Mouse (Mus musculus): ENCODE measurements at regions not wholly inside any gene's neighbourhood (a gene's known extent, or its start where the extent isn't known, plus 50 kb on each side); places are given as distances from the start of the nearest gene placed in this dataset.

DNA sequence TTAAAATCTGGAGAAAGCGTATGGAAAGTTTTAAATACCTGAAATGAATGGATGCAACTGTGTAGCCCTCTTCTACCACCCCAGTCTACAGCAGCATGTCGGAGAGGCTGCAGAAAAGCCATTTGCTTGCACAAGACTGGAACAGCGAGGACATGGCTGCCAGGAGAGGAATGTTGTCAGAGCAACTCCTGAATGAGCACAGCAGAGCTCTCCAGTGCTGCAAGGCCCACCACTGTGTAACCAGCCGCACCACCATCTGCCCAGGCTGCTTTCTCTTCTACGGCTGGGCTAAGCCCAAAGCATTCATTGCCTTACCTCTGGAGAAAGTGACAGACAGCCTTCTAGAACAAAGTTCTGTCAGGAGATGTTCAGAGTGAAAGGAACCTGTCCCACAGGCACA lies 65.3 kb upstream of the Gm11238 start:
- peak; percentile 1 for DNase-seq (ENCODE audit: low spot score in 2 of 2)

DNA sequence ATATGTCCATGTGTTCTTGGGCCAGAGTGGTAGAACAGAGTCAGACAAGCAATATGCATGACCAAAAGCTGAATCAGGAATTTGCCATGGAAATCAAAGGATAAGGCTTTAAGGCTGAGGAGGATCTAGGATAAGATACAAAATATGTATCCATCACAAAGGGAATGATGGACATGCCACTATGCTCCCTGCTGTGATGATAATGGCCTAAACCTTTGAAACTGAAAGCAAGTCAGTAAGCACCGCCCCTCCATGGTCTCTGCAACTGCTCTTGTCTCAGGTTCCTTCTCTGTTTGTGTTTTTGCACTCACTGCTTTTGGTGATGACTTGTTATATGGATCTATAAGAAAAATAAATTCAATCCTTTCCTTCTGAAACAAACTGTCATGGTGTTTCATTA lies 76.1 kb upstream of the Gm11238 start:
- no peak for DNase-seq (ENCODE audit: low spot score in 2 of 2)

DNA sequence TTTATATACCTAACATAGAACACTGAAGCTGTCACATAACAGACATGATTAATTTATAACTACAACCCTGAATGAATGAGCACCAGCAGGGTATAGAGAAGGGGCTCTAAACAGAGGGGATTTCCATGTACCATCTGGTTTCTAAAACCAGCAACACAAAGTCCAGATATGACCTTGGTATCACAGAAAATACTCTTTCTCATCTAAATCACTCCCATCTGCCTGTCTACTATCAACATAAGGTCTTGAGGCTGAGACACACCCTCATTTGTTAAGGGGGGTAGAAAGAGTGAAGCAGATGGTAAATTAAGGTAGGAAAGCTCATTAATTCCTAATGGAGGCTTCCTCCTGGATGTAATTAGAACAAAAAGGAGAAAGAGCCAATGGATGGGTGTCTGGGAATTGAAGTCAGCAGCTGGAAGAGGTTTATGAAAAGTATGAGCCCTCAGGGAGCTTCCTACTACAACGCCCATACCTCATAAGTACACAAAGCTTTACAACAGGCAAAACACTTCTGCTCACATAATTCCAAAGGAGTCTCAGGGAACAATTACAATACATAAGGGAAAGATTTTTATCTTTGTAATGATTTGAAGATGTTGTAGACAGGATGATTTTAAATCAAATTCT lies 83.0 kb upstream of the Gm11238 start:
- no peak for DNase-seq (ENCODE audit: low spot score in 2 of 2)

DNA sequence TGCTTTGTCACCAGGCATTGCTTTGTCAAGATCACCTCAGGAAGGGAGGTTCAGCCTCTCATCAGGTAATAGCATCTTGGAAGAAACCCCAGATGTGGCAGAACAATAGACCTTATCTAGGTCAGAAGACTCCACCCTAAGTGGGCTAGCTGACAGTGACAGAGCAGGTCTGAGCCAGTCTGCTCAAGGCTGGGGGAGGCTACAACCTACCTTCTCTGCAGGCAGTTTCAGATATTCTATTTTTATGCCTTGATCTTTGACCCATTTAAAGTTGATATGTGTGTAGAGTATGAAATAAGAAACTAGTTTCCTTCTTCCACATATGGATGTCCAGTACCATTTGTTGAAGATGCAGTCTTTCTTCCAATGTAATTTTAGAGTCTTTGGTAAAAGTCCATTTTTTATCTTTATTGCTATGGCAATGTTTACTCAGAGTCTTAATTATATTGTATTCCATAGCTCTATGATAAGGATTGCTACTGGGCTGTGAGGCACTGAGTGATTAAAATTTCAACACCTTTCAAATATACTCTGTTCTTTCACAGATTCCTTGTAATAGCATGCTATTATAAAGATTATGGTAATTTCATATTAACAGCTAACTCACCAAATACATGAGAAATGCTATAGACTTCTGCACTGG lies 88.8 kb upstream of the Gm11238 start:
- DNase-seq (ENCODE audit: low spot score in 2 of 2): no peak

DNA sequence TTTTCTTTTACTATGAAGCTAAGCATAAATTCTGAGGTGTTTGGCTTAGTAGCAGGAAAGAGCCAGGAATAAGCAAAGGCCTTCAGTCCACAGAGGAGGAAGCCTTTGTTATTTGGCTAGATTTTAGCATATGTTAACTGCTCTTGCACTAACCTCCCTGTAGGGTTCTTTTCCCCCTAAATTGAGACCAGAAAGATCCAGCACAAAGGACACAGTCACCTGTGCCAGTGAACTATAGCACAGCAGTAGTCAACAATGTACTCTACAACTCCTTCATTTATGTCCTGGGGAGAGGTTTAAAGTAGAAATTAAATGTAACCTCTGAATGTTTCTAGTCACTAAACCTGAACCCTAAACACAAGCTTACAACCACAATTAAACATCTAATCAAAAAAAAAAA lies 90.1 kb upstream of the Gm11238 start:
- no peak for DNase-seq (ENCODE audit: low spot score in 2 of 2)

DNA sequence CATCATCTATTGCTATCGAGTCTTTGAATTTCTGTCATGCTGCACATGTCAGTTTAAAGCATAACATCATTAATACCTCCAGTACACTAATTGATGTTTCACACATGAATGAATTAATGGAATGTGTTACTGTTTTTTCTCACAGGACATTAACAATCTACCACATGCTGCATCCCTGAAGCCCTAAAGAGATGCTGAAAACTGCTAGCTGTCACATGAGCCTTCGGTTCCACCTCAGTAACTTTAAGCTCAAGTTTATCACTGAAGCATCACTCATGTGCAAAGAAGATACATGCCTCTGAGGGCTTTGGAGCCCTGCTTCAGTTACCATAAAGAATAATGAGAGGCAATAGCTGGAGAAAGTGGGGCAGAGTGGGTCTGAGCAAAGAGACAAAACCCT lies 91.0 kb upstream of the Gm11238 start:
- DNase-seq (ENCODE audit: low spot score in 2 of 2): no peak

DNA sequence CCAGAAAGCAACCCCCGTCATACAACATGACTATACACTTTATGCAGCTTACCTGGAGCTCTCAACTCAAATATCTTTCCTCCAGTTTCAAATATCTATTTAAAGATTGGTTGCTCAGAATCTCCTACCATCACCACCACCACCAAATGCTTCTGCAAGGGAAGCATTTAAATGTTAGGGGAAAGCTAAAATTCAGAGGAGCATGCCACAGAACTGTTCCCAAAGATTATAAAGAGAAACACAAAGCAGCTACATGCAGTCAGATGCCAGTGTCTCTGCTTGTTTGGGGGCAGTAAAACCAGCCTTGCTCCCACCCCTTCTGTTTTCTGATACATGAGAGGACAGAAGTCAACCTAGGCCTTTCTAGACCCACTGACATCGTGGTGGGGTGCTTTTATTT lies 100.8 kb upstream of the Gm11238 start:
- DNase-seq (ENCODE audit: low spot score in 2 of 2): no peak

DNA sequence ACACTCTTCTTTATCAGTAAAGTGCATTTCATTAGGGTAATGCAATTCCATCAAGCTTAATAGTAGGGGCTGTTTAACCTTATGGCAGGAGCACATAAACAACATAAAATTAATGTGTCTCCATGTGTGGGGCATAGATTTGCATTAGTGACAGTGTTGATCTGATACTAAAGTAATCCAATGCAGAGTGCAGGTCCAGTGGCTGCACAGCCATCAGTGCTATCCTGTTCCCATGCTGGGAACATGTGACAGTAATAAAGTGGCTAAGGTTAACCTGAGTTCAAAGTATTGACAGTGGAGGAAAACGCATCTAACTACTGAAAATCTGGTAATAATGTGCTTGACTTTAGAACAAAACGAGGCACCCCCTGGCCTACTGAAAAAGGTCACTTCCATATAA lies 84.3 kb upstream of the Gm11487 start:
- no peak for DNase-seq (ENCODE audit: low spot score in 2 of 2)

DNA sequence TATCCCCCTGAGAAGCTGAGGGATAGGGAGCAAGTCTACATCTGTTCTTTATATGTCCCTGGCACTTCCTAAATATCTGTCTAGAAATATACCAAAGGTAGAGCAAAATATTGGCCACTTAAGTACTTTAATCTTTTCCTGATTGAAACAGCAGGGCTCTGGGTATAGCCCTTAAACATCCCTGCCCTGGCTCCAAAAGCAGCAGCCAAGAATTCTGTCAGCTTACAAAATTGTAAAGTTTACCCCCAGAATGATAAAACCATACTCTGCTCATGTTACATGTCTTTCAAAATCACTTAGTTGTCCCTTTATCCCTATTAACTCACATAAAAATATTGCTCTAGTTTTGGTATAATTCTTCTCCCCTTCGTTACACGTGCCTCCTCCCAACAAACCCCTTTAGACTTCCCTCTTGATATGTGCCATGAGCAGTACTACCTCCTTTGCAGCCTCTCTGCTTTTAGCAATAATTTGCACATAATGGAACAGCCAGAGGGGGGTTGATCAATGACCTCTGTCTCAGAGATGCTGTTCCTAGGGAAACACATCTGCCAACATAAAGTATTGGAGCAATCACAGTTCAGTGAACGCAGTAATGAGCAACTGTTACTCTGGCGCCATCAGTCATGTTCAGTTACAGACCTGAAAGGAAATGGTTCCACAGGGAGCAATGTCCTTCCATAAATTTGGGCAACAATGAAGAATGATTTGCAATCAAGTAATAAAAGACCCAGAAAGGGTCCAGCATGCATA lies 83.6 kb upstream of the Gm11487 start:
- peak in 1 of 2 experiments; percentile 2 for DNase-seq (ENCODE audit: low spot score in 2 of 2)

DNA sequence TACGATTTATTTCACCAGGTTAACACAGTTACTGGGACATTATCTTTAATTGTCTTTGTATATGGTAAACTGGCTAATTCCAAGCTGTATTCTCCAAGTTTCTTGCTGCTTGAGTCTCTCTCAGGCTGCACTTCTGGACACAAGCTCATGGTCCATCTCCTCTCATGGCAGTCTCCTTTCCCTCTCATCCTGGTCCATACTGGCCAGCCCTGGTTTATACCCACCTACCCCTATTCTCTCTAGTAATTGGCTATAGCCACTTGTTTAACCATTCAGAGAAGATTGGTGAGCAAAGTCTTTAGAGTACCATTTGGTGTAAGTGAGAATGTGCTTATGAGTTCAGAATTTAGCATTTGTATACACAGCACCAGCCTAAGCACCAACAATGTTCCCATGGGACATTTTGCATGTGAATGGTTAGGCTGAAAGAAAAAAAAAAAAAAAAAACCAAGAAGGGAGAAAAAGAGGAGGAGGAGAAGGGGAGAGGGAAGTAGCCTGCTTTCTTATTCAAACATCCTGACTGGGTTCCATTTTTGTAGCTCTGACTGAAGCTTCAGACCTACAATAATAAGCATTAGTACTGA lies 63.2 kb upstream of the Gm11487 start:
- no peak for DNase-seq (ENCODE audit: low spot score in 2 of 2)
